Mouse (Mus musculus): ENCODE data around the gene Slc27a2.

The Slc27a2 gene

DNA sequence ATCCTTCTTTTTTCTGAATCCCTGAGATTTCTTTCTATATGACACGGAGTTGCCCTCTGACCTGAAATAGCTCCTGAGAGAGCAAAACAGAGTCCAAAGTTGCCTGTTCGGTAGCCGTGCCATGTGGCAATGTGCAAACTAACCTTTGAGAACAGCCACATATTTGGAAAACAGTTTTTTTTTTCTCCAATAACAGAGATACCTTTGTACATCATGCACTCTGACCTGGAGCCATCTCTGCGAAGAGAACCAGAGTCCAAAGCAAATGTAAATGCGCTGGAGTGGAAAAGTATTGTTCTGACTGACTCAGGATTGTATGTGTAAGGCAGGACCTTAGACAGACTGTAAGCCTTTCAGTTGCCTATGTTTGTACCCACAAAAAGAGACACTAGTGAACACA is 3.3 kb downstream of the Slc27a2 start:
- no peak for DNase-seq

DNA sequence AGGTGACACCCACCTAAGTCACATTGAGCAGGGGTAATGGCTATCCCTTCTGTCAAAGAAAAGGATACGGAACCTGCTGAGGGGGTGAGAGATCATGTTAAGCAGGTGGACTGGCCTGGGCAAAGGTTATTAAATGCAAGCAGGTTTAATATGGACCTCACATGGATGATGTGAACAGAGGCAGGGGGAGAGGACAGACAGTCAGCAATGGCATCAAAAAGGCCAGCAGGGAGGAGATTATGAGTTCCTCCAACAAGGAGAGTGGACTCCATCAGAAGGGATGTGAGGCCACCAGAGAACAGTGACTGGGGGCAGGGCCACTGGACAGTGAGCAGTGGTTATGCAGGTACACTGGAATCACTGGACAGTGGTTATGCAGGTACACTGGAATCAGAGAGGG is 7.9 kb downstream of the Slc27a2 start:
- no peak for DNase-seq

DNA sequence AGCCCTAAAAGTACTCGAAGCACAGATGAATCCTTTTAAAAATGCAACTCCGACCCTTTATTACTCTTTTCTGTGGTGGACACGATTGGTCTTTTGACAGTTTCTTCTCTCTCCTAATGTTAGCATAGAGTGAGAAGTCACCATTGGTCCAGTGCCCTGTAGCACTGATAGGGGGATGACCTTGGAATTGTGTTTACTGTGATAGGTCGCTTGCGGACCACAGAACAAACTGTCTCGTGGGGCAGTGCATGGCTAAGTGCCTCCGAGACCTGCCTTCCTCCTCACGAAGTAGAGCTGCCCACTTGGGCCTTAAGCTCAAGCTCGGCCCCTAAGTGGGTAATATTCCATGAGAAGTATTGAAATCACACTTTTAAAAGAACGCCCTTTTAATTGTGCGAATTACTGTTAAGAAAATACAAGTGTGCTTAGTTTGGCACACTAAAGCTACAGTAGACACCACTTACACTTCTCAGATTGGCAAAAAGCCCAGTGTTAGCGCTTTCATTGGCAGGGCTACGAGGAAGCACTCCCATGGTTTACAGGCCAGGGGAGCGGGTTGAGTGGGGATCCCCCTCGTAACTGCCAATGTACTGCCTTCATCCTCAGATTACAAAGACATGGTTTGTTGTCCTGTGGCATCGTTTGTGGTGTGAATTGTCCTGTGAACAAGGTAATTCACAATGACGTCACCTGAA is 11.4 kb downstream of the Slc27a2 start:
- no peak for DNase-seq

DNA sequence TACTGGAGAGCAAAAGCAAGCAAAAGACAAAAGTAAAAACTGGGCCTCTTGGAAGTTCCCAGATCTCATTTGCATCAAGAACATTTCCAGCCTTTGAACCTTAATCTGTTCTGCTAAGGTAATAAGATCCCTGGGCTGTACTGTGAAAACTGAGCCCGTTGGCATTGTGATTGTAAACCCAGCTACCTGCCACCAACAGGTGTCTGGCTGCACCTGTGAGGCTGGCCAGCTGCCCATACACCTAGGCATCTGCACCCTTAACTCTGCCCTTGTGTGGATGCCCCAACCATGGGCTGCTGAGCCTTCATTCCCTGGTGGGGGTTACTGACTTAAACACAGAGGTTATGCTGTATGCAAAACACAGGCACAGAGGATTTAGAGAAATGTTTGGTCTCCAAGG is 20.0 kb downstream of the Slc27a2 start:
- no peak for DNase-seq

DNA sequence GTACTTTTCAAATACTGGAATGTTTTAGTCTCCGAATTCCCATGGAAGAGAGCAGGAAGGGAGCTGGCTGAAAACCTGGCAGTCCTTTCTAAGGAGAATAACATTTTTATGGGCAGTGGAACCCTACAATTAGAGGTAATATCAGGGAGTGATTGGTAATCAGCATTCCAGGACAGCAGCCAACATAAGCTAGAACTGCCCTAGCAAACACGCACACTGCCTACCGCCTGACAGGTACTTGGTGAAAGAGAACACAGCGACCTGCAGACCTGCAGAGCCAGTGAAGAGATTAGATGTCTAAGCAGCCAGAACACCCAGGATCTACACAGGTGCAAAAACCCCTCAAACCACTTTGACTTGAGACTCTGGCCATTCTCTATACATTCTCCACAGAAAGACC is 20.5 kb downstream of the Slc27a2 start:
- no peak for DNase-seq

DNA sequence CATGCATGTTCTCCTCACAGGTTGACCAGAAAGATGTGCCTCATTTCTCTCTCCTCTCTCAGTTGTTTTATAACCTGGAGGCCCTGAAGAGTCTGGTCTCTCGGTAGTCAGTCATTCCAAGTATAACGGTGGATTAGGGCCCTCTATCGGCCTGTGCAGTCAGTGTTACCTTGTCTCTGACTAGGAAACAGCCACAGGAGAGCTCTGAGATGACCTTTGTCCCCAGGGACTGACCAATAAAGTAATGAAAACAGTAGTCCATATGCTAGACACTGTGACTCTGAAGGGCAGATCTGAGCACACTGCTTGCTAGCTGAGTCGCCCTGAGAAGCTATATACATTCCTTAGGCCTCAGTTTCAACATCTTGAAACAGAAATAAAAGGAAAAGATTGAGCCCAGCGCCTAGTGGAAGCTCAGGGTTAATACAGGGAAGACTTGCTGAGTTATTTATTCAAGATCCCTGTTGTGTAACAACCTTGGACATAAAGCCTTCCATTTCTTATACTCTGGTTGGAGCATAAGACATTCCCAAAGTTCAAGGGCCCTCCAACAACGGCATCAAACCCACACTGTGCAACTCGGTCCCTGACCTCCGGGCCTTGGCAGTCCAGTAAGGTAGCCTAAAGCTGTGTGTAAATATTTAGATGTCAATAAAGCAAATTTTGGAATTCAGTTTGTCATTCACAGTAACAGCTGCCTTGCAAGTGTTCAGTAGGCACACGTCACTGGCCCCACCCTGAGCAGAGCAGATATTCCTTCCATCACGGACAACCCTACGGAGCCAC is 23.4 kb downstream of the Slc27a2 start:
- no peak for DNase-seq

DNA sequence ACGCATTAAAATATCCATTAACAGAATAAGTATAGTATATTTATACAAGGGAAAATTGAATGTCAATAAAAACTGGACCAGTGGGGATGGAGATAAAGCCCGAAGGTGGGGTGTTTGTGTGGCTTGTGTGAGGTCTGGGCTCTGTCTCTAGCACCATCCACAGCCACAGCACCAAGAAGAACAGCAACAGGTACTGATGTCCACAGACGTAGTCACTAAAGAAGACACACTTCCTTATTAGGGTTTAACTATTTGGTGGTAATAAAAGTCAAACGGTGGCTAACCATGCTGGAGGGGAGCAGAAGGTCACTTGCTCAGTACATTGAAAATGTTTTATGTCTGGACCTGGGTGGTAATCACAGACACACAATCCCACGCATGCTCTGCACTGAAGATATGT is 25.2 kb downstream of the Slc27a2 start:
- no peak for DNase-seq

DNA sequence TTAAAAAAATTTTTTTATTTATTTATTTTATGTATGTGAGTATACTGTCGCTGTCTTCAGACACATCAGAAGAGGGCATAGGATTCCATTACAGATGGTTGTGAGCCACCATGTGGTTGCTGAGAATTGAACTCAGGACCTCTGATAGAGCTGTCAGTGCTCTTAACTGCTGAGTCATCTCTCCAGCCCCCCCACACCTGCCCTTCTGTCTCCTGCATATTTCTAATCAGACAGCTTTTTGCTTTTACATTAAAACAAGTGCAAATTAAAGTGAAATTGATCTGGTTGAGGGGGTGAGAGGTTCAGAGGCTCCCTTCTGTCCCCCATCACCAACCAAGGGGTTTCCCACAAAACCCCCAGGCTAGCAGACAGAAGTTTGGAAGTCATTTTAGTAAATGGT is 27.1 kb downstream of the Slc27a2 start:
- DNase-seq: no peak

DNA sequence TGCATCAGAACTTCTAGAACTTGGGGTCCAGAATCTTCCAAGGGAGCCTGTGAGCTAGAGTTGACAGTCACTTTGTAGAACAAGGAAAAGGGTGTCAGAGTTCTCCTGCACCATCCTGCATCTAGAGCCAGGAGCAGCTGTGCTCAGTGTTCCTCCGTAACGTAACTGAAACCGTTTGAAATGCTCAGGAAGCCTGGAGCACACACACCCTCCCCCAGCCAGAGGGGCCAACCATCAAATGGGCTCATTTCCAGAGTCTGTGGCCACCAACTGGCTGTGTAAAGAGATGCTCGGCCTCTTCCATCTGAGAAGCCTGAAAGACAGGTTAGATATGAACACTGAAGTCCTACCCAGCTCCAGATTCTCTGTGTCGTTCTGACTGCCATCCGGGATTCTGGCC is 31.8 kb downstream of the Slc27a2 start:
- DNase-seq: no peak

DNA sequence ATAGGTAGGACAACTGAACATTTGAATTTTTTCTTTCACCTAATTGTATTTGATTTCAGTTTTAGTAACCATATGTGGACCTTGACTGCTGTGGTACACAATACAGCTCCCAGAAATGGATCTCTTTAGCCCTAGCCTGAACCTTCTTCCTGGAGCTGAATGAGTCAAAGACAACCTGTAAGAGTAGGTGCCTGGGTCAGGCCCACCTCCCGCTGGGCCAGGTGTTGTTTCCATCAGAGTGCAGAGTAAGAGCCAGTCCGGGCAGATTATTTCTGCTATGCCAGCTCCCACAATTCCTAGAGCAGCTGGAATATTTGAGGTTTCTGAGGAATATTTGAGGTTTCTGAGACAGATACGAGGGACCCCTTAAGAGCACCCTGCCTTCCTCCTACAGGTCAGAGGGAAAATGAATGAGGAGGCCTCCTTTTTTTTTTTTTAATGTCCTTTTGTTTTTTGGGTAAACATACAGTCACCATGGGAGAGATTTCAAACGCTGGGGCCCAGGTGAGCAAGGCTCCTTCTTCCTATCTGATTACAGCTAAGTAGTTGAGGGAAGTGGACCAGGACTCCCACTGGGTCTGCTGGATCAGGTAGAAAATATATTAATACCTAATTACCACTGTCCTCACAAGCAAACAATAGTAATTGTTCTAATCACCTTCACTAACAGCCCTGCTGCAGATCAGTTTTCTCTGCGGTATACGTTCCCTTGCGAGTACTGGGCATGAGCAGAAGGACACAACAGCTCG is 32.6 kb downstream of the Slc27a2 start:
- DNase-seq: no peak

DNA sequence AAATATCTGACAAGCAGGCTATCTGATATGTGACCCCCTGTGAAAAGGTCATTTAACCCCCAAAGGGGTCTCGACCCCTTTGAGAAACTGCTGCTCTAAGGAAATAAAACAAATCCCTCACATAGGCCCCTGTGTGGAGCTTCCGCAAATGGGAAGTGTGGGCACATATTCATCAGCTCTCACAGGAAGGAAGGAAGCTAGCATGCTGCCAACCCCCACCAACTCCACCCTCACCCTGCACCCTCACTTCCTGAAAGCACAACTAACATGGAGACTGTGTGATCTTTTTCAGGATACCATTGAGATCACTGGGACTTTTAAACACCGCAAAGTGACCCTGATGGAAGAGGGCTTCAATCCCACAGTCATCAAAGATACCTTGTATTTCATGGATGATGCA is 35.3 kb downstream of the Slc27a2 start:
- no peak for DNase-seq

DNA sequence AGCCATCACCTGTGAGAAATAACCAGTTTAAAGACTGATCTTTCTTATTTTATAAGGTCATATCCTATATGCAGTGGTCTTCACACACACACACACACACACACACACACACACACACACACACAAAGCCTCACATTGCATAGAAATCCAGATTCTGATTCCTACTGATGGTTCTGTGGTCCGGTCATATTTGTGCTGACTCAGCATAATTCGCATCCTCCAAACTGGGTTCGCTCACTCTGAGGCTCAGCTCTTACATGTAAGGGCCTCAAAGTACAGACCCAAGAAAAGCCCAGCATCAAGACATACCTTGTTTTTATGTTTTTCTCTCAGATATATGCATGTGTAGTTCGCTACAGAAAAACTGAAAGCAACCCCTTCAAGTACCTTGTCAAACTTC is 39.1 kb downstream of the Slc27a2 start:
- DNase-seq: no peak

DNA sequence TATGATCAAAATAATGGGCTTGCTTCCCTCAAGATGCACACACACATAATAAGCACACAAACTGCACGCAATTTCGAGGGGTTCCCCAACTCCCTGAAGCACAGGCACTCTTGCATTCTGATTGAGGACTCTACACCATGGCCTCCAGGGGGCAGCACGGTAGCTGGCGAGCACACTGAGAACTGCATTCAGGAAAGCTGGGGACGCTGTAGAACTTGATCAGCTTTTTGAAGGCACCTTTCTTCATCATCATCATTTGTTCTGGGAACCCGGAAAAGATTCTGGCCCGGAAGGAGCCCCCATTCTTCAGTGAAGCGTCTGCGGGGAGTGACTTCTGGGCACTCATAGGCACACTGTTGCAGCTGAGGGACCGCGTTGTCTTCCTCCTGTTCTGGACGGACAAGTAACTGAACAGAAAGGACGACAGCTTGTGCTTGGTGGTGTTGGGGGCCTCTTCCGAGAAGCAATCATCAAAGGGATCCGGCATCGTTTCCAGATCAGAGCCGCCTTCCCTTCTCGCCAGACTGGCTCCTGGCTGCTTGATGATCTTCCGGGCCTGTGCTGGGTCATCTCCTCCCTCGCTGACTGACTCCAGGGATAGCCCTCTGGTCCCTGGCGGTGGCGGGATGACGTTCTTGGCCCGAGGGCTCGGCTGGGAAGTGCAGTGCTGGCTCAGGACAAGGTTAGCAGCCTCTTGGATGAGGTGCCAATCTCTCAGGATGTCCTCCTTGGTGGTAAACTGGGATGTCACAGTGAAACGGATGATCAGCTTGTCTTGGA is 41.8 kb downstream of the Slc27a2 start:
- DNase-seq: peak; percentile 62

DNA sequence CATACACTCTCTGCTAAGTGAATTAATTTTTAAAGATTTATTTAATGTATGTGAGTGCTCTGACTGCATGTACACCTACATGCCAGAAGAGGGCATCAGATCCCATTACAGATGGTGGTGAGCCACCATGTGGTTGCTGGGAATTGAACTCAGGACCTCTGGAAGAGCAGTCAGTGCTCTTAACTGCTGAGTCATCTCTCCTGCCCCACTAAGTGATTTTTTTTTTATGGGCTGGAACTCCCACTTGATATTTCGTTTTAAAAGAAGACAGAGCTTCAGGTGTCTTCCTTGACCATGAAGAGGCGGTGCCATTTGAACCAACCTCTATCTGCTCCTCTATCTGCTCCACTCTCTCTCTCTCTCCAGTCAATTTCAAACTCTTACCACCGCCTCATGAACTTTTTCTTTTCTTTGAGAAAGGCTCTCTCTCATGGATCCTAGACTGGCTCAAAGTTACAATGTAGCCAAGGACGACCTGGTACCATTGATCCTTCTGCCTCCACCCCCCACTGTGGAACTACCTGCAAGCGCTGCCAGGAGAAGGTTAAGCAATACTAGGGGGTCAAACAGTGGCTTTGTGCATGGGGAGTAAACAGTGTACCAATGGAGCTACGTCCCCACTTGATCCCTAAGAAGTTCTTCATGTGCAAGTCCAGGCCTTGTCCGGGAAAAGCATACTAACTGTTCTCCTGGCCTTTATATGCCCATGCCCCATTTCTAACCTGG is 44.3 kb downstream of the Slc27a2 start:
- no peak for DNase-seq

DNA sequence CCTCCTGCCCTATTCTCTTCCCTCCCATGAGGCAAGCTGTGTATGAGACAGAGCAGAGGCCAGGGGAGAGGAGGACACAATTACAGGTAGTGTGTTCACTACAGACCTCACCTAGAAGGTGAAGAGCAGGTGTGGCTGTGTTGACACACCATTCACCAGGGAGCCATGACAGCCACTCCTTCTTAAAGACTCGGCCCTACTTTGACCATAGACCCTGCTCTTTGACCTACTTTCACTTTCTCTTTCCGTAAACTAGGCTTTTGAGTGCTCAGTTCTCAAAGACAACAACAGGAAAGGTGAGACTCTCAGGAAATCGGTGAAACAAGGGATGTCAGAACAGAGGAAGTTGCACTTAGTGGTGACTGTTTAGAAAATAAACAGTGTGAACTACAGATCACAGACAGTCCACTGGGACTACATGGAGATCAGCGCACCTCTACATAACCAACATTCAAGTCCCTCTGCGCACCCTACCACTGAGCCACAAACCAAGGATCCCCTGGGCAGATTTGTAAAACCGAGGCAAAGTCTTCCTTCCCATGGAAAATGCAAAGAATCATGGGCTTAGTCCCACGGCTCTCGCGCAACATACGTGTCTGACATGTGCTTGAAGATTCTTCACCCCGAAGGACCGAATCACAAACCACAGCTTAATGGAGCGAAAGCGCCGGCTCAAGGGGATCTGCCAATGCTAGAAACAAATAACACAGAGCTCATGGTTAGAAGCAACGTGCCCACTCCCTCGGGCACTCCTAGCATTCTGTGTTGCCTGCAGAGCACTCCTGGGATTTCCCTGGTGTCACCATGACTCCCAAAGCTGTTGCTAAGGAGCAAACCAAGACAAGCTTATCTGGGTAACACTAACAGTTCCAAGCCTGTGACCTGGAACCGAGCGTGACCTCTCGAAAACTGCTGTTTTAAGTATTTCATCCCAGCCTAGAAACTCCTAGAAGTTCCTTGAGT is 45.4 kb downstream of the Slc27a2 start:
- no peak for DNase-seq

DNA sequence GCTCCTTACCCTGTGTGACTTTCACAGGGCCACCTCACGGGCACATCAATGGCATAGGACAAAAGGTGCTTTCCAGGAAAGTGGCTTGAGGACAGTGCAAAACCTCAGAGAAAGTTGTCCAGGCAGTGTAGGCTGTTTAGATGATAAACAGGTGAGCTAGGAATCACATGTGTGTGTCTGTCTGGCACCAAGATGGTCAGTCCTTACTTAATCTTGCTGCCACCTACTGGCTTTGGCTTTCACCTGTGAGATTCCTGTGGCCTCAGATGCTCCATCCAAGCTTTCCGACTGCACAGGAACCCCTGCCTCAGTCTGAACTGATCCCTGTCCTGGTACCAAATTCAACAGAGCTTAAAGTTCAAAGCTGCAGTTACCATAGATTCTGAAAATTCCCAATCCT is 46.2 kb downstream of the Slc27a2 start:
- DNase-seq: no peak

DNA sequence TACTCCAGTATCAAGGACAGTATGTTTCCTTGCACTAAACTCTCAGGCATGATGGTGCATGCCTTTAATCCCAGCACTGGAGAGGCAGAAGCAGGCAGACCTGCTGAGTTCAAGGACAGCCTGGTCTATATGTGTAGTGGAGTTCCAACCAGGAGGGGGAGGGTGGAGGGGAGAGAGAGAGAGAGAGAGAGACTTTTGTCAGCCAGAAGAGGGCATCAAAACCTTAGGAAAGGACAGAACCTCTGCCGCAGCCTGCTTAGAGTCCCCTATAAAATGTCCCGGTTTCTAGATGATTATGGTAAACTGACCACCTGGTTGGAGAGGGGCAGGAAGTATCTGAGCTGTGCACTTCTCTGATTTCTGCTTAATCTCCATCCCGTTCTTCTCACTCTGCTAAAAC is 46.8 kb downstream of the Slc27a2 start:
- no peak for DNase-seq

DNA sequence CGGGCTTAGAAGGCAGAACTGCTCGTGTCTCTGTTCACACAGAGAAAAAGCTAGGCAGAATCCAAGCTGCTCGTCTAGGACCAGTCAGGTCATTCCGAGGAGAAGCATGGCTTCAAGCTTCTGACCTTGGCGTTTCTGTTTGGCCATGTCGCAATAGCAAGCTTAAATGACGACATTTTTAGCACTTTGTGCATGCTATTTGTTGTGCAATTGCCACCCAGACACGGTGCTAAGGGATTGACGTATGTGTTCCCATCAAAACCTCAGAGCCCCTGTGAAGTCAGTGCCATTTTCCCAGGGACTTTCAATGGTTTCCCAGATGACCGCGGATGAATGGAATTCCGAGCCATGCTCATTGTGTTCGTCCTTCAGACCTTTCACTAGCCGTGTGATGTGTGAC is 48.3 kb downstream of the Slc27a2 start:
- DNase-seq: no peak

DNA sequence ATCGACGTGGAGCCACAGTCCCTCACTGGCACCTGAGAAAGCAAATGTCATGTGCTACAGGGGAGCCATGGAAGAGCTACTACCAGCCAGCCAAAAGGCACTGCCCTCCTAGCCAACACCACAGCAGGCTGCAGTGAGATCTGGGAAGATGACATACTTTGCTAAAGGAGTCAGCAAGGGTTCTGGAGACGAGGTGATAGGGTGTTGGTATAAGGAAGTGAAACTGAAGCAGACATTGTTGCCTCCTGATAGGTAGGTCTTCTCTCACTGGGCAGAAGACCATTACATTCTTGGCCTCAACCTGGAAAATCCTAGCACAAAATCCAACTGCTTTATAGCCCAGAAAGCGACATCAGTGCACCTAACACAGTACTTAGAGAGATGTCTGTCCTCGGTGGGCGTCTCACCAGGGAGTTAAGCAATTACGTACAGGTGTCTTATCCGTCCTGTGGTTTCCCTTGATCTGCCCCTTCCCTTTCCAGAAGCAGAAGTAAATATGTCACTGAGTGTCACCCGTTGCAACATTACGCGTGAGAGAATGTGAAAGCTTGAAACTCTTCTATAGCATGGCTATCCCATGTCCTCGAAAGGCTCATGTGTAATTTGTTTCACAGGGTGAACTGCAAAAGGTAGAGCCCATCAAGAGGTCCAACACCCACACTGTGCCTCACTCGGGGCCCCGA is 49.9 kb downstream of the Slc27a2 start:
- DNase-seq: no peak

DNA sequence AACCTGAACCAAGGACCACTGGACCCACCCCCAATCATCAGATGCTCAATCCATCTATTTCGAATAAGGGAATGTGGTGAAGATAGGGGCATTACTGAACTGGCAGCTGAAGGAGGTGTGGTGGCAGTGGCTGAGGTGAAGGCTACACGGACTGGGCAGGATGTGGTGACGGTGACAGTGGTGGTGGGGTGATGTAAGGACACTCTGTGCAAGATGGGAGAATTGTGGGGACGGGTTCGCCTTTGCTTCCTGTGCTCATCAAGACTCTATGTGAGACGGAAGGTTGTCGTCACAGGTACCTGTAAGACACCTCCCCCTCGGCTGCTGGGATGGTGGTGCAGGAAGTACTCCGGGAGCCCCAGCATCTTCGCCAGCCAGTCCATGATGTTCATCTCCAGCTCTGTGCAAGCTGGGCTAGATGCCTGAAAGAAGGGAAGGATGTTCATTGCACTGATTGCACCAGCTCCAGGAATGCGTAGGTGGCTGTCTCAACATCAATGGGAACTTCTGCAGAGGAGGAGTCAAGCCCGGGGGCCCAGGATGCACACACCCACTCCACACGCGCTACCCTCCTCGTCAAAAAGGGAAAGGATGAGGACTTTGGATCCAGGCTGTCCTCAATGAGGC is 54.0 kb downstream of the Slc27a2 start:
- DNase-seq: no peak

Measured in cerebellum, adult 11 months (tissue).